Mouse (Mus musculus): ENCODE data around the gene Uba7.

DNA sequence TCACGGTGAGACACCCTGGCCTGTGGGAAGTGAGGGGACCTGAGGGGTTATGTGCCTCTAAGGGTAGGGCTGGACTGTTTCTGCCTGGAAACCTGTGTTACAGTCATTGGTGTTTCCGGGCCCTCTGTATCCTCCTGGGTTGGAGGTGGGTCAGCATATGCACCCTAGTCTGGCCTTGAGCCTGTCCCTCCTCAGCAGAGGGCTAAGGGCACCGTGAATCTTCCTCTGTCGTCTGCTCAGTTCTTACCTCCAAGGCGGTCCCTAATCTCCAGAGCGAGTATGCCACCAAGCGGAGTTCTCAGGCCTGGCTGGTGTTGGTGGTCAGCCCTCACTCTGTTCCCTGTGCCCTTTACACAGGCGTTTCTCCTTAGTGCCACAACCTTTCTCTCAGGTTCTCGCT lies 12.4 kb upstream of the Uba7 start:
- TF ChIP-seq CTCF (conservative IDR thresholded peaks at IDR 0.05; ENCODE audit: insufficient read depth, insufficient read length, low read depth, low read length) (no peak), POLR2A (IDR thresholded peaks at IDR 0.05; ENCODE audit: low read depth, low read length) (no peak)

Measured in kidney, adult 2 months (tissue).